Mouse (Mus musculus) ES-Bruce4 (cell line): ENCODE measurements at regions not wholly inside any gene's neighbourhood (a gene's known extent, or its start where the extent isn't known, plus 50 kb on each side); places are given as distances from the start of the nearest gene placed in this dataset.

Experiments
- CTCF ChIP-seq: IDR thresholded peaks from one replicate; pipeline ENCODE4 v1.8.1; 2011; ENCODE audit warnings: low read depth, low read length
- EP300 ChIP-seq: IDR thresholded peaks from 2 replicates; pipeline ENCODE4 v1.6.1; 2011; ENCODE audit warnings: low read depth, low read length; ENCODE audit not compliant: insufficient read depth

GRCm38 (mm10) chr4:137164933-137165332 is 112.4 kb upstream of the Wnt4 start:
- no peak for TF ChIP-seq CTCF
- no peak for TF ChIP-seq EP300
